Mouse (Mus musculus): Measurements from ENCODE around the gene Dppa5a. TPM values are rescaled to one million over a fixed set of nuclear protein-coding genes. Genes with fewer than 3 reads are reported as not detected.
A peak's percentile ranks its signal among the peaks of the same experiment; 100 is the strongest.
"Not testable (repeated sequence)": the region's sequence is repeated elsewhere in the genome, so short reads cannot be mapped to it uniquely, and the experiment has no call there.

The Dppa5a gene
- total and polyA plus RNA-seq, 2 experiments = not detected

GRCm38 (mm10) chr9:78351504-78352220 lies 16.3 kb downstream of the Dppa5a start:
- H3K4me3 ChIP-seq (ENCODE audit: insufficient read depth, low read depth, low read length) = no peak overlapping the region
- no peaks in the 10 kb centered on the region for H3K27me3 ChIP-seq (ENCODE audit: control insufficient read depth, insufficient read depth, low read length)
- WGBS = 62% methylated on average over 6 of the region's 6 CpGs
- peaks cover 17% of the 10 kb centered on the region for H3K4me1 ChIP-seq (ENCODE audit: control insufficient read depth, insufficient read depth, low read length)
- no peaks in the 10 kb centered on the region for H3K36me3 ChIP-seq (ENCODE audit: control insufficient read depth, insufficient read depth, low read length)
- H3K79me2 ChIP-seq (ENCODE audit: control insufficient read depth, insufficient read depth, low read length) = no peaks in the 10 kb centered on the region
- TF ChIP-seq CTCF (IDR thresholded peaks at IDR 0.05; ENCODE audit: low read depth, low read length) = no peak
- no peak for TF ChIP-seq POLR2A (IDR thresholded peaks at IDR 0.05; ENCODE audit: extremely low read depth, insufficient read depth, low read length)
- DNase-seq (ENCODE audit: extremely low read depth, low read depth, low spot score) = peak; percentile 47
- no peak overlapping the region for H3K9ac ChIP-seq (ENCODE audit: low read depth, low read length)
- no peak overlapping the region for H3K27ac ChIP-seq (replicated peaks; ENCODE audit: insufficient read depth, low read depth, low read length)

GRCm38 (mm10) chr9:78350007-78350406 lies 18.0 kb downstream of the Dppa5a start:
- not testable (repeated sequence) for H3K27ac ChIP-seq (replicated peaks; ENCODE audit: insufficient read depth, low read depth, low read length); H3K9ac ChIP-seq (ENCODE audit: low read depth, low read length); H3K36me3 ChIP-seq (ENCODE audit: control insufficient read depth, insufficient read depth, low read length); H3K27me3 ChIP-seq (ENCODE audit: control insufficient read depth, insufficient read depth, low read length); H3K4me3 ChIP-seq (ENCODE audit: insufficient read depth, low read depth, low read length); H3K79me2 ChIP-seq (ENCODE audit: control insufficient read depth, insufficient read depth, low read length); DNase-seq (ENCODE audit: extremely low read depth, low read depth, low spot score)
- peaks cover 18% of the 10 kb centered on the region for H3K4me1 ChIP-seq (ENCODE audit: control insufficient read depth, insufficient read depth, low read length)

GRCm38 (mm10) chr9:78349141-78349540 lies 18.8 kb downstream of the Dppa5a start:
- not testable (repeated sequence) for H3K9ac ChIP-seq (ENCODE audit: low read depth, low read length); H3K36me3 ChIP-seq (ENCODE audit: control insufficient read depth, insufficient read depth, low read length); H3K4me3 ChIP-seq (ENCODE audit: insufficient read depth, low read depth, low read length); H3K27me3 ChIP-seq (ENCODE audit: control insufficient read depth, insufficient read depth, low read length); H3K79me2 ChIP-seq (ENCODE audit: control insufficient read depth, insufficient read depth, low read length)
- peak overlapping the region; percentile 75 for H3K27ac ChIP-seq (replicated peaks; ENCODE audit: insufficient read depth, low read depth, low read length)
- DNase-seq (ENCODE audit: extremely low read depth, low read depth, low spot score) = peak; percentile 78
- WGBS = 18% methylated on average over 3 of the region's 3 CpGs
- peaks cover 19% of the 10 kb centered on the region for H3K4me1 ChIP-seq (ENCODE audit: control insufficient read depth, insufficient read depth, low read length)

GRCm38 (mm10) chr9:78348206-78349004 lies 19.6 kb downstream of the Dppa5a start:
- H3K4me1 ChIP-seq (ENCODE audit: control insufficient read depth, insufficient read depth, low read length) = peaks cover 19% of the 10 kb centered on the region
- DNase-seq (ENCODE audit: extremely low read depth, low read depth, low spot score) = peak; percentile 99
- not testable (repeated sequence) for H3K27me3 ChIP-seq (ENCODE audit: control insufficient read depth, insufficient read depth, low read length); H3K79me2 ChIP-seq (ENCODE audit: control insufficient read depth, insufficient read depth, low read length); H3K36me3 ChIP-seq (ENCODE audit: control insufficient read depth, insufficient read depth, low read length); H3K4me3 ChIP-seq (ENCODE audit: insufficient read depth, low read depth, low read length)
- peak overlapping the region; percentile 12; the same call in 1 of the 2 replicates for H3K9ac ChIP-seq (ENCODE audit: low read depth, low read length)
- WGBS = 31% methylated on average over 6 of the region's 6 CpGs
- H3K27ac ChIP-seq (replicated peaks; ENCODE audit: insufficient read depth, low read depth, low read length) = peak overlapping the region; percentile 75

- Histone ChIP-seq H3K9ac (ENCODE audit: low read depth, low read length) (no peak overlapping the region), H3K79me2 (ENCODE audit: control insufficient read depth, insufficient read depth, low read length) (no peaks in the 10 kb centered on the region), H3K36me3 (ENCODE audit: control insufficient read depth, insufficient read depth, low read length) (no peaks in the 10 kb centered on the region), H3K27me3 (ENCODE audit: control insufficient read depth, insufficient read depth, low read length) (no peaks in the 10 kb centered on the region), H3K4me3 (ENCODE audit: insufficient read depth, low read depth, low read length) (no peak overlapping the region), H3K4me1 (ENCODE audit: control insufficient read depth, insufficient read depth, low read length) (peaks cover 17% of the 10 kb centered on the region), H3K27ac (replicated peaks; ENCODE audit: insufficient read depth, low read depth, low read length) (no peak overlapping the region)
- TF ChIP-seq CTCF (IDR thresholded peaks at IDR 0.05; ENCODE audit: low read depth, low read length) (no peak), POLR2A (IDR thresholded peaks at IDR 0.05; ENCODE audit: extremely low read depth, insufficient read depth, low read length) (no peak)
- DNase-seq (ENCODE audit: extremely low read depth, low read depth, low spot score) = peak; percentile 95
- 25% methylated on average over 3 of the region's 3 CpGs for WGBS
These were observed 21.0 kb downstream of the Dppa5a start for GRCm38 (mm10) chr9:78347004-78347403.

- not testable (repeated sequence) for H3K36me3 ChIP-seq (ENCODE audit: control insufficient read depth, insufficient read depth, low read length); H3K4me3 ChIP-seq (ENCODE audit: insufficient read depth, low read depth, low read length); H3K27ac ChIP-seq (replicated peaks; ENCODE audit: insufficient read depth, low read depth, low read length); DNase-seq (ENCODE audit: extremely low read depth, low read depth, low spot score); H3K9ac ChIP-seq (ENCODE audit: low read depth, low read length); H3K27me3 ChIP-seq (ENCODE audit: control insufficient read depth, insufficient read depth, low read length); H3K79me2 ChIP-seq (ENCODE audit: control insufficient read depth, insufficient read depth, low read length)
- peaks cover 17% of the 10 kb centered on the region for H3K4me1 ChIP-seq (ENCODE audit: control insufficient read depth, insufficient read depth, low read length)
- WGBS = 80% methylated on average over 4 of the region's 4 CpGs
These were observed 22.7 kb downstream of the Dppa5a start for GRCm38 (mm10) chr9:78345235-78345634.

- not testable (repeated sequence) for H3K36me3 ChIP-seq (ENCODE audit: control insufficient read depth, insufficient read depth, low read length); H3K27ac ChIP-seq (replicated peaks; ENCODE audit: insufficient read depth, low read depth, low read length); H3K79me2 ChIP-seq (ENCODE audit: control insufficient read depth, insufficient read depth, low read length); H3K9ac ChIP-seq (ENCODE audit: low read depth, low read length); H3K4me1 ChIP-seq (ENCODE audit: control insufficient read depth, insufficient read depth, low read length); H3K27me3 ChIP-seq (ENCODE audit: control insufficient read depth, insufficient read depth, low read length); H3K4me3 ChIP-seq (ENCODE audit: insufficient read depth, low read depth, low read length); DNase-seq (ENCODE audit: extremely low read depth, low read depth, low spot score)
- WGBS = 93% methylated on average over 9 of the region's 9 CpGs
These were observed 24.9 kb downstream of the Dppa5a start for GRCm38 (mm10) chr9:78343055-78343454.

- not testable (repeated sequence) for H3K9ac ChIP-seq (ENCODE audit: low read depth, low read length); H3K27ac ChIP-seq (replicated peaks; ENCODE audit: insufficient read depth, low read depth, low read length); H3K36me3 ChIP-seq (ENCODE audit: control insufficient read depth, insufficient read depth, low read length); H3K4me3 ChIP-seq (ENCODE audit: insufficient read depth, low read depth, low read length); H3K4me1 ChIP-seq (ENCODE audit: control insufficient read depth, insufficient read depth, low read length); H3K27me3 ChIP-seq (ENCODE audit: control insufficient read depth, insufficient read depth, low read length); H3K79me2 ChIP-seq (ENCODE audit: control insufficient read depth, insufficient read depth, low read length); DNase-seq (ENCODE audit: extremely low read depth, low read depth, low spot score)
- WGBS = 83% methylated on average over 4 of the region's 4 CpGs
These were observed 25.5 kb downstream of the Dppa5a start for GRCm38 (mm10) chr9:78342494-78342893.

Data from liver, adult 2 months (tissue).